Mouse (Mus musculus) cerebellum, adult (tissue): ENCODE measurements around the gene Arl15.

Experiments used
- ATAC-seq: cut with Nextera tagmentation; 2 replicates; pipeline ENCODE4 v1.9.2; 2017; ENCODE audit warnings: mild to moderate bottlenecking, moderate library complexity, mixed read lengths; ENCODE audit not compliant: insufficient number of reproducible peaks, low FRiP score, low TSS enrichment

The Arl15 gene

GRCm38 (mm10) chr13:113865378-113865777 is 71.1 kb downstream of the Arl15 start:
- ATAC-seq, result no peak

GRCm38 (mm10) chr13:113865806-113866205 is 71.5 kb downstream of the Arl15 start:
- no peak for ATAC-seq

- ATAC-seq, result no peak
Observed at GRCm38 (mm10) chr13:113867736-113868135, 73.4 kb downstream of the Arl15 start.

GRCm38 (mm10) chr13:113869212-113870205 is 75.2 kb downstream of the Arl15 start:
- peak; percentile 39; the same call in 1 of the 2 replicates for ATAC-seq

- ATAC-seq, result no peak
Observed at GRCm38 (mm10) chr13:113870403-113870802, 76.1 kb downstream of the Arl15 start.

- no peak for ATAC-seq
Observed at GRCm38 (mm10) chr13:113871853-113872252, 77.5 kb downstream of the Arl15 start.

GRCm38 (mm10) chr13:113875724-113876123 is 81.4 kb downstream of the Arl15 start:
- no peak for ATAC-seq

GRCm38 (mm10) chr13:113877420-113877819 is 83.1 kb downstream of the Arl15 start:
- ATAC-seq, result no peak

- ATAC-seq, result no peak
Observed at GRCm38 (mm10) chr13:113878571-113878970, 84.3 kb downstream of the Arl15 start.

- no peak for ATAC-seq
Observed at GRCm38 (mm10) chr13:113879651-113880327, 85.5 kb downstream of the Arl15 start.

- ATAC-seq, result no peak
Observed at GRCm38 (mm10) chr13:113880564-113881171, 86.4 kb downstream of the Arl15 start.

GRCm38 (mm10) chr13:113882959-113883358 is 88.7 kb downstream of the Arl15 start:
- ATAC-seq, result no peak

- no peak for ATAC-seq
Observed at GRCm38 (mm10) chr13:113887090-113887489, 92.8 kb downstream of the Arl15 start.

- no peak for ATAC-seq
Observed at GRCm38 (mm10) chr13:113888126-113888525, 93.8 kb downstream of the Arl15 start.

GRCm38 (mm10) chr13:113888704-113889103 is 94.4 kb downstream of the Arl15 start:
- no peak for ATAC-seq

GRCm38 (mm10) chr13:113889140-113890055 is 95.1 kb downstream of the Arl15 start:
- no peak for ATAC-seq

GRCm38 (mm10) chr13:113896684-113897083 is 102.4 kb downstream of the Arl15 start:
- no peak for ATAC-seq

GRCm38 (mm10) chr13:113897498-113897897 is 103.2 kb downstream of the Arl15 start:
- no peak for ATAC-seq

- no peak for ATAC-seq
Observed at GRCm38 (mm10) chr13:113897951-113898350, 103.6 kb downstream of the Arl15 start.

GRCm38 (mm10) chr13:113901001-113901545 is 106.8 kb downstream of the Arl15 start:
- ATAC-seq, result no peak
